Mouse (Mus musculus): ENCODE measurements at regions not wholly inside any gene's neighbourhood (a gene's known extent, or its start where the extent isn't known, plus 50 kb on each side); places are given as distances from the start of the nearest gene placed in this dataset.

GRCm38 (mm10) chr9:14175041-14175881 lies 99.6 kb upstream of the Sesn3 start:
- TF ChIP-seq CTCF (IDR thresholded peaks at IDR 0.05; ENCODE audit: insufficient read depth, low read depth, low read length) (no peak), POLR2A (IDR thresholded peaks at IDR 0.05; ENCODE audit: insufficient read depth, low read depth, low read length) (no peak)
